Mouse (Mus musculus) midbrain, embryonic 11.5 days (tissue): ENCODE measurements around the gene Rras2. TPM values are rescaled to one million over a fixed set of nuclear protein-coding genes. Genes with fewer than 3 reads are reported as not detected.

Source experiments
- ATAC-seq: fragments of 200-750 bp; cut with Nextera tagmentation; 2 replicates; pipeline ENCODE4 v1.8.0; 2017; ENCODE audit warnings: moderate TSS enrichment, moderate library complexity; ENCODE audit not compliant: low FRiP score
- DNase-seq: peaks from one replicate; pipeline ENCODE4 v3.0.0; 2015; ENCODE audit warnings: low spot score; ENCODE audit errors: missing footprints
- H3K27ac ChIP-seq: fragments of 300-500 bp; sonication (generic); 2 replicates; pipeline ENCODE4 v1.5.1; 2014; ENCODE audit warnings: low read depth, low read length
- H3K27me3 ChIP-seq: fragments of 300-500 bp; sonication (generic); 2 replicates; pipeline ENCODE4 v1.6.1; 2014; ENCODE audit warnings: mild to moderate bottlenecking, low read length, moderate library complexity, mixed read lengths; ENCODE audit not compliant: control insufficient read depth, insufficient read depth
- H3K36me3 ChIP-seq: fragments of 300-500 bp; sonication (generic); 2 replicates; pipeline ENCODE4 v1.6.1; 2014; ENCODE audit warnings: mild to moderate bottlenecking, low read length, moderate library complexity, mixed read lengths; ENCODE audit not compliant: control insufficient read depth, insufficient read depth
- H3K4me1 ChIP-seq: fragments of 300-500 bp; sonication (generic); 2 replicates; pipeline ENCODE4 v1.6.1; 2014; ENCODE audit warnings: low read length; ENCODE audit not compliant: control insufficient read depth, insufficient read depth
- H3K4me2 ChIP-seq: fragments of 300-500 bp; sonication (generic); 2 replicates; pipeline ENCODE4 v1.6.1; 2014; ENCODE audit warnings: mild to moderate bottlenecking, moderate library complexity
- H3K4me3 ChIP-seq: fragments of 300-500 bp; sonication (generic); 2 replicates; pipeline ENCODE4 v1.5.1; 2014; ENCODE audit warnings: low read depth, low read length
- H3K9ac ChIP-seq: fragments of 300-500 bp; sonication (generic); 2 replicates; pipeline ENCODE4 v1.6.1; 2014; ENCODE audit warnings: low read length
- H3K9me3 ChIP-seq: fragments of 300-500 bp; sonication (generic); 2 replicates; pipeline ENCODE4 v1.6.1; 2016; ENCODE audit warnings: low read length; ENCODE audit not compliant: control insufficient read depth
- WGBS: fragments of 180-500 bp; shearing (Covaris S2); extraction: QIAGEN DNeasy Blood & Tissue Kit; methylation state at CpG from one replicate; pipeline ENCODE4 v1.1.7; 2014; 5-methylcytosine and 5-hydroxymethylcytosine counted together
- polyA plus RNA-seq: library from polyadenylated mRNA; unstranded; fragments of >200 nt; fragmentation: Nextera tagmentation; extraction: Ambion mirVana; gene quantifications from 2 replicates; pipeline ENCODE4 v1.2.1, GENCODE M21; 2014

The Rras2 gene
- polyA plus RNA-seq, 1 experiment from 2014 or later = 26.7 TPM

- Histone ChIP-seq H3K27me3 (no peaks in the 10 kb centered on the region), H3K9ac (no peak overlapping the region), H3K36me3 (no peaks in the 10 kb centered on the region), H3K4me2 (no peak overlapping the region), H3K9me3 (no peaks in the 10 kb centered on the region; the same call in 1 of the 2 replicates), H3K4me1 (no peaks in the 10 kb centered on the region), H3K4me3 (no peak overlapping the region), H3K27ac (no peak overlapping the region)
- WGBS = 52% methylated on average over 2 of the region's 2 CpGs
- ATAC-seq (no peak), DNase-seq (no peak)
Measured at GRCm38 (mm10) chr7:114129281-114129680, 11.7 kb upstream of the Rras2 start.

- H3K27me3 ChIP-seq = peaks cover 2% of the 10 kb centered on the region; the same call in 1 of the 2 replicates
- no peak overlapping the region for H3K4me3 ChIP-seq
- DNase-seq (no peak), ATAC-seq (no peak; the same call in 1 of the 2 replicates)
- H3K4me1 ChIP-seq = peaks cover 7% of the 10 kb centered on the region
- H3K9ac ChIP-seq = no peak overlapping the region
- 51% methylated on average over 7 of the region's 7 CpGs for WGBS
- peak overlapping the region; percentile 79 for H3K4me2 ChIP-seq
- H3K9me3 ChIP-seq = no peaks in the 10 kb centered on the region
- H3K27ac ChIP-seq = no peak overlapping the region
- H3K36me3 ChIP-seq = no peaks in the 10 kb centered on the region
Measured at GRCm38 (mm10) chr7:114118180-114118579, 599 bp upstream of the Rras2 start.

GRCm38 (mm10) chr7:114116711-114117351 lies 750 bp downstream of the Rras2 start:
- ATAC-seq = peak; percentile 77
- WGBS = under 1% methylated on average over 66 of the region's 74 CpGs

GRCm38 (mm10) chr7:114115961-114116360 lies 1.6 kb downstream of the Rras2 start:
- Histone ChIP-seq H3K9ac (no peak overlapping the region), H3K4me3 (peak overlapping the region; percentile 82), H3K27ac (no peak overlapping the region), H3K4me1 (peaks cover 7% of the 10 kb centered on the region), H3K27me3 (peaks cover 2% of the 10 kb centered on the region; the same call in 1 of the 2 replicates), H3K4me2 (peak overlapping the region; percentile 79), H3K9me3 (no peaks in the 10 kb centered on the region), H3K36me3 (no peaks in the 10 kb centered on the region)
- ATAC-seq (no peak), DNase-seq (peak; percentile 84)
- WGBS = 28% methylated on average over 9 of the region's 9 CpGs

More at GRCm38 (mm10) chr7:114116711-114117351, 750 bp downstream of the Rras2 start:
- Histone ChIP-seq H3K36me3 (no peaks in the 10 kb centered on the region), H3K27me3 (peaks cover 2% of the 10 kb centered on the region; the same call in 1 of the 2 replicates), H3K9me3 (no peaks in the 10 kb centered on the region), H3K4me1 (peaks cover 7% of the 10 kb centered on the region), H3K4me3 (peak overlapping the region; percentile 82), H3K27ac (peak overlapping the region; percentile 91), H3K9ac (peak overlapping the region; percentile 65), H3K4me2 (peak overlapping the region; percentile 79)
- peak; percentile 95 for DNase-seq

GRCm38 (mm10) chr7:114114976-114115375 lies 2.6 kb downstream of the Rras2 start:
- Histone ChIP-seq H3K27me3 (peaks cover 2% of the 10 kb centered on the region; the same call in 1 of the 2 replicates), H3K36me3 (no peaks in the 10 kb centered on the region), H3K4me2 (no peak overlapping the region), H3K9me3 (no peaks in the 10 kb centered on the region), H3K4me1 (peaks cover 7% of the 10 kb centered on the region), H3K4me3 (no peak overlapping the region), H3K9ac (no peak overlapping the region), H3K27ac (no peak overlapping the region)
- ATAC-seq = no peak
- WGBS = 89% methylated on average over 3 of the region's 3 CpGs
- DNase-seq = peak; percentile 19

GRCm38 (mm10) chr7:114114284-114114683 lies 3.3 kb downstream of the Rras2 start:
- Histone ChIP-seq H3K4me1 (peaks cover 7% of the 10 kb centered on the region), H3K9ac (no peak overlapping the region), H3K4me2 (no peak overlapping the region), H3K27me3 (peaks cover 2% of the 10 kb centered on the region; the same call in 1 of the 2 replicates), H3K27ac (no peak overlapping the region), H3K4me3 (no peak overlapping the region), H3K9me3 (no peaks in the 10 kb centered on the region), H3K36me3 (no peaks in the 10 kb centered on the region)
- DNase-seq = no peak
- WGBS = 88% methylated on average over 2 of the region's 2 CpGs
- ATAC-seq = no peak

- no peak overlapping the region for H3K4me2 ChIP-seq
- H3K27ac ChIP-seq = no peak overlapping the region
- H3K4me3 ChIP-seq = no peak overlapping the region
- WGBS = 84% methylated on average over 2 of the region's 2 CpGs
- H3K4me1 ChIP-seq = no peaks in the 10 kb centered on the region; the same call in none of the 2 replicates
- no peaks in the 10 kb centered on the region for H3K36me3 ChIP-seq
- H3K9ac ChIP-seq = no peak overlapping the region
- no peaks in the 10 kb centered on the region for H3K27me3 ChIP-seq
- H3K9me3 ChIP-seq = no peaks in the 10 kb centered on the region
- DNase-seq (no peak), ATAC-seq (no peak)
Measured at GRCm38 (mm10) chr7:114110500-114110899, 7.1 kb downstream of the Rras2 start.

GRCm38 (mm10) chr7:114105886-114106285 lies 11.7 kb downstream of the Rras2 start:
- Histone ChIP-seq H3K36me3 (no peaks in the 10 kb centered on the region), H3K9ac (no peak overlapping the region), H3K4me2 (no peak overlapping the region), H3K4me1 (no peaks in the 10 kb centered on the region), H3K27me3 (no peaks in the 10 kb centered on the region), H3K4me3 (no peak overlapping the region), H3K9me3 (no peaks in the 10 kb centered on the region), H3K27ac (no peak overlapping the region)
- ATAC-seq (no peak), DNase-seq (no peak)
- whole genome bisulfite sequencing = 92% methylated on average over 8 of the region's 8 CpGs

GRCm38 (mm10) chr7:114103629-114104347 lies 13.8 kb downstream of the Rras2 start:
- no peaks in the 10 kb centered on the region for H3K27me3 ChIP-seq
- no peak overlapping the region for H3K4me3 ChIP-seq
- no peaks in the 10 kb centered on the region for H3K36me3 ChIP-seq
- H3K4me1 ChIP-seq = no peaks in the 10 kb centered on the region
- no peaks in the 10 kb centered on the region for H3K9me3 ChIP-seq
- no peak overlapping the region for H3K27ac ChIP-seq
- ATAC-seq (no peak), DNase-seq (no peak)
- WGBS = 89% methylated on average over 24 of the region's 24 CpGs
- no peak overlapping the region for H3K9ac ChIP-seq
- no peak overlapping the region for H3K4me2 ChIP-seq
